Mouse (Mus musculus) intestine, embryonic 14.5 days (tissue): Measurements from ENCODE around the gene Brix1. TPM values are rescaled to one million over a fixed set of nuclear protein-coding genes. Genes with fewer than 3 reads are reported as not detected.
"Not testable (repeated sequence)": the region's sequence is repeated elsewhere in the genome, so short reads cannot be mapped to it uniquely, and the experiment has no call there.

Experiments
- ATAC-seq: fragments of 200-750 bp; cut with Nextera tagmentation; replicated peaks from 2 replicates; pipeline ENCODE4 v1.8.0; 2017; ENCODE audit warnings: low read depth, moderate number of reproducible peaks, moderate TSS enrichment, moderate library complexity; ENCODE audit not compliant: low FRiP score, low TSS enrichment
- DNase-seq: peaks from one replicate; pipeline ENCODE4 v3.0.0-alpha.2; 2018; ENCODE audit warnings: low spot score
- H3K27ac ChIP-seq: fragments of 300-500 bp; sonication (generic); 2 replicates; pipeline ENCODE4 v1.5.1; 2014; ENCODE audit warnings: low read depth, mild to moderate bottlenecking, control low read depth
- H3K27me3 ChIP-seq: fragments of 300-500 bp; sonication (generic); replicated peaks from 2 replicates; pipeline ENCODE4 v1.6.1; 2014; ENCODE audit warnings: low read length, control low read depth; ENCODE audit not compliant: control insufficient read depth, insufficient read depth
- H3K36me3 ChIP-seq: fragments of 300-500 bp; sonication (generic); 2 replicates; pipeline ENCODE4 v1.6.1; 2014; ENCODE audit warnings: low read length, control low read depth; ENCODE audit not compliant: control insufficient read depth, insufficient read depth
- H3K4me1 ChIP-seq: fragments of 300-500 bp; sonication (generic); replicated peaks from 2 replicates; pipeline ENCODE4 v1.6.1; 2014; ENCODE audit warnings: low read length, control low read depth, mixed read lengths; ENCODE audit not compliant: control insufficient read depth, insufficient read depth
- H3K4me2 ChIP-seq: fragments of 300-500 bp; sonication (generic); 2 replicates; pipeline ENCODE4 v1.6.1; 2014; ENCODE audit warnings: low read length
- H3K4me3 ChIP-seq: fragments of 300-500 bp; sonication (generic); 2 replicates; pipeline ENCODE4 v1.5.1; 2014; ENCODE audit warnings: low read depth, low read length, control low read depth, mixed read lengths
- H3K9ac ChIP-seq: fragments of 300-500 bp; sonication (generic); 2 replicates; pipeline ENCODE4 v1.6.1; 2014; ENCODE audit warnings: mild to moderate bottlenecking, low read length
- H3K9me3 ChIP-seq: fragments of 300-500 bp; sonication (generic); 2 replicates; pipeline ENCODE4 v1.6.1; 2016; ENCODE audit warnings: low read length, control low read depth; ENCODE audit not compliant: control insufficient read depth
- WGBS: fragments of 180-500 bp; shearing (Covaris S2); extraction: QIAGEN DNeasy Blood & Tissue Kit; methylation state at CpG from one replicate; pipeline ENCODE4 v1.1.7; 2014; 5-methylcytosine and 5-hydroxymethylcytosine counted together
- polyA plus RNA-seq: library from polyadenylated mRNA; unstranded; fragments of >200 nt; fragmentation: Nextera tagmentation; extraction: Ambion mirVana; gene quantifications from 2 replicates; pipeline ENCODE4 v1.2.1, GENCODE M21; 2014

Brix1 gene
- polyA plus RNA-seq, 1 experiment from 2014 or later: 123 TPM

- Histone ChIP-seq H3K36me3 (peaks cover 12% of the 10 kb centered on the region), H3K27me3 (no peaks in the 10 kb centered on the region), H3K27ac (no peak overlapping the region), H3K4me2 (no peak overlapping the region), H3K4me1 (no peaks in the 10 kb centered on the region), H3K4me3 (no peak overlapping the region), H3K9ac (no peak overlapping the region), H3K9me3 (no peaks in the 10 kb centered on the region)
- ATAC-seq (no peak), DNase-seq (no peak)
- 77% methylated on average over 5 of the region's 5 CpGs for WGBS
These were observed 14.3 kb upstream of the Brix1 start for GRCm38 (mm10) chr15:10500035-10500434.

GRCm38 (mm10) chr15:10499593-10499992 lies 13.8 kb upstream of the Brix1 start:
- Histone ChIP-seq H3K4me3 (no peak overlapping the region), H3K9me3 (no peaks in the 10 kb centered on the region), H3K9ac (no peak overlapping the region), H3K4me1 (no peaks in the 10 kb centered on the region), H3K36me3 (peaks cover 13% of the 10 kb centered on the region), H3K4me2 (no peak overlapping the region), H3K27ac (no peak overlapping the region), H3K27me3 (no peaks in the 10 kb centered on the region)
- 82% methylated on average over 5 of the region's 5 CpGs for WGBS
- DNase-seq: no peak
- no peak for ATAC-seq

GRCm38 (mm10) chr15:10496696-10497095 lies 10.9 kb upstream of the Brix1 start:
- DNase-seq, H3K27ac ChIP-seq, H3K9me3 ChIP-seq, H3K4me2 ChIP-seq, H3K27me3 ChIP-seq, H3K9ac ChIP-seq, H3K4me1 ChIP-seq, H3K4me3 ChIP-seq, ATAC-seq: not testable (repeated sequence)
- H3K36me3 ChIP-seq: peaks cover 31% of the 10 kb centered on the region
- 100% methylated on average over 1 of the region's 1 CpGs for WGBS

DNA sequence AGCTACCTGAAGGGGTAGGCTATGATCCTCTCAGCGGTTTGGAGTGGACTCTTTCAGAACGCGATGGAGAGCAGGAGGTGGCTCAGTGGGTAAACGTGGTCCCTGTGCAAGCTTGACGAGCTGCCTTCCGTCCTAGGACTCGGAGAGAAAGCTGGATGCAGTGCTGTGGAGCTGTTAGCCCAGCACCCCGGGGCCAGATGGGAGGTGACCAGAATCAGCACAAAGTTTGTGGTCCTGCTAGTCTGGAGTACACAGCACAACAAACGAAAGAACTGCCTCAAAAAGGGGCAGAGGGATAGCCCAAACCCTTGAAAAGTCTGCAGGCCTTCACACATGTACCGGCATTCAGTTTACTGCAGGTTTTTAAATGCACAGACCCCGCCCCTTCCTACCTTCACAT lies 10.2 kb upstream of the Brix1 start:
- Histone ChIP-seq H3K4me1 (no peaks in the 10 kb centered on the region), H3K9ac (no peak overlapping the region), H3K27ac (no peak overlapping the region), H3K4me3 (no peak overlapping the region), H3K4me2 (no peak overlapping the region), H3K9me3 (no peaks in the 10 kb centered on the region), H3K36me3 (peaks cover 35% of the 10 kb centered on the region), H3K27me3 (no peaks in the 10 kb centered on the region)
- DNase-seq: no peak
- 93% methylated on average over 11 of the region's 11 CpGs for WGBS
- no peak for ATAC-seq

GRCm38 (mm10) chr15:10490101-10490500 lies 4.4 kb upstream of the Brix1 start:
- ATAC-seq (no peak), DNase-seq (no peak)

DNA sequence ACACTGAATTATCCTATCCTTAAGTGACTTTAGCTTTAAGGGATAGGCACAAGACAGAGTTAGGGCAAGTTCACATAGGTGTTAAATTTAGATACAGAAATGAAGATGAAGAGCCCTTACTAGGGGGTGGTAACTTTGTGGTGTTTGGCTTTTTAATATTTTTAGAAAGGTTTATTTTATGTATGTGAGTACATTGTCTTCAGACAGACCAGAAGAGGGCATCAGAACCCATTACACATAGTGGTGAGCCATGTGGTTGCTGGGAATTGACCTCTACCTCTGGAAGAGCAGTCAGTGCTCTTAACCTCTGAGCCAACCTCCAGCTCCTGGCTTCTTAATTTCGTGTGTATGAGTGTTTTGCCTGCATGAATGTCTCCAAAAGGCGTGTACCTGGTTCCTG lies 1.5 kb upstream of the Brix1 start:
- Histone ChIP-seq H3K4me1 (peaks cover 20% of the 10 kb centered on the region), H3K36me3 (peaks cover 48% of the 10 kb centered on the region), H3K27me3 (no peaks in the 10 kb centered on the region), H3K4me2 (peak overlapping the region; percentile 88), H3K27ac (no peak overlapping the region), H3K9me3 (no peaks in the 10 kb centered on the region), H3K4me3 (peak overlapping the region; percentile 90; the same call in 1 of the 2 replicates), H3K9ac (no peak overlapping the region)
- no peak for ATAC-seq
- DNase-seq: no peak
- 65% methylated on average over 2 of the region's 2 CpGs for WGBS

More at GRCm38 (mm10) chr15:10490101-10490500, 4.4 kb upstream of the Brix1 start:
- H3K27ac ChIP-seq: no peak overlapping the region
- H3K36me3 ChIP-seq: peaks cover 49% of the 10 kb centered on the region
- H3K27me3 ChIP-seq: no peaks in the 10 kb centered on the region
- WGBS: 89% methylated on average over 5 of the region's 5 CpGs
- H3K9me3 ChIP-seq: no peaks in the 10 kb centered on the region
- H3K4me1 ChIP-seq: peaks cover 9% of the 10 kb centered on the region
- H3K9ac ChIP-seq: no peak overlapping the region
- H3K4me3 ChIP-seq: no peak overlapping the region
- H3K4me2 ChIP-seq: no peak overlapping the region

GRCm38 (mm10) chr15:10486365-10486839 lies 655 bp upstream of the Brix1 start:
- 1% methylated on average over 18 of the region's 18 CpGs for WGBS
- Histone ChIP-seq H3K36me3 (peaks cover 47% of the 10 kb centered on the region), H3K9ac (peak overlapping the region; percentile 88), H3K9me3 (no peaks in the 10 kb centered on the region), H3K4me2 (peak overlapping the region; percentile 88), H3K4me1 (peaks cover 20% of the 10 kb centered on the region), H3K27ac (peak overlapping the region; percentile 62; the same call in 1 of the 2 replicates), H3K4me3 (peak overlapping the region; percentile 90), H3K27me3 (no peaks in the 10 kb centered on the region)
- DNase-seq: no peak
- ATAC-seq: peak; percentile 30

DNA sequence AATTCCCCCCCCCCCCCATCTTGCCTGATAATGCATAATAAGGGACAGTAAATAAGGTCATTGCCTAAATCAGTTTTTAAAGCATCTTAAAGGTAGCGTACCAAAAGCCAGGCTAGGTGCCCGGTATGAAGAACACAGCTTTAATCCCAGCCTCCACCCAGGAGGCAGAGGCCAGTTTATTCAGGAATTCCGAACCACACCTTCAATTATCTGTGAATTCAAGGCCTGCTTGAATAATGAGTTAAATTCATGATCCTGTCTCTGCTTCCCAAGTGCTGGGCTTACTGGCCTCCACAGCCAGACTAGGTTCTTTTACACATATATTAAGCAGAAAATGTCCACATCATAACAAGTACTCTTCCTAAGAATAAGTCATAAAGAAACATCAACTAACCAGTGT lies 14.8 kb downstream of the Brix1 start:
- peaks cover 10% of the 10 kb centered on the region for H3K36me3 ChIP-seq
- peak overlapping the region; percentile 77 for H3K9ac ChIP-seq
- 11% methylated on average over 3 of the region's 3 CpGs for WGBS
- H3K27me3 ChIP-seq: no peaks in the 10 kb centered on the region
- no peak for DNase-seq
- H3K4me3 ChIP-seq: peak overlapping the region; percentile 77
- no peaks in the 10 kb centered on the region for H3K9me3 ChIP-seq
- peak overlapping the region; percentile 87 for H3K4me2 ChIP-seq
- H3K27ac ChIP-seq: no peak overlapping the region
- no peak for ATAC-seq
- peaks cover 7% of the 10 kb centered on the region; the same call in 1 of the 2 replicates for H3K4me1 ChIP-seq

DNA sequence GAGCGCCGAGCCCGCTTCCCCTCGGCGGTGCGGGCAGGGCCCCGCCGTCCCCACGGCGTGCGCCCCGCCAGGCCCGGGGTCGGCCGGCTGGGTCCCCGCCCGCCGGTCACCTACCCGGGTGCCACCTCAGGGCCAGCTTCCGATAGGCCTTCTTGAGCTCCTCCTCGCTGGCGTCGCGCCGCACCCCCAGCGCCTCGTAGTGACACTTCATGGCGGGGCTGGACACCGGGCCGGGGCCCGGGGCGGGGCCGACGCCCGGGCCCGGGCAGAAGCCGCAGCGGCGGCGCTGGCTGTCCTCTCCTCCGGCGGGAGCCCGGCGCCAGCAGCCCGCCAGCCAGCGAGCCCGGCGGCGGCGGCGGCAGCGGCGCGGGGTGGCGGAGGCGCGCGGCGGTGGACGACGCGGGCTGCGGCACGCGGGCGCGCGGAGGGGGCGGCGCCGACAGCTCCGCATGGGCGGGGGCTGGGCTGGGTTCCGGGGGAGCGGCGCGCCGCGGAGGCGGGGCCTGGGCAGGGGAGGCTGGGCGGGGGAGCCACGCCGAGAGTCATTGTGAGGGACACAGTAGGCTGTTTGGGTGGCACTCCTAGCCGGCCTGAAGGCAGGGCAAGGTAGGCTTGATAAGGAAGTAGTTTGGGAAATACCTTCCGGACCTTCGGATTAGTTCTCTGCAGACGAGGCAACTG lies 15.5 kb downstream of the Brix1 start, which contains the start of gene Dnajc21:
Dnajc21 (minus strand) TSS at position 366 of the 681 bp plus-strand sequence.
- H3K4me1 ChIP-seq: peaks cover 7% of the 10 kb centered on the region; the same call in 1 of the 2 replicates
- ATAC-seq (peak; percentile 95), DNase-seq (peak; percentile 89)
- H3K27ac ChIP-seq: peak within 1 kb of the TSS; percentile 51
- WGBS: 0% methylated on average over 28 of the region's 87 CpGs
- peak within 1 kb of the TSS; percentile 77 for H3K4me3 ChIP-seq
- H3K9ac ChIP-seq: peak within 1 kb of the TSS; percentile 77
- no peaks in the 10 kb centered on the region for H3K27me3 ChIP-seq
- H3K36me3 ChIP-seq: peaks cover 3% of the 10 kb centered on the region
- peak within 1 kb of the TSS; percentile 87 for H3K4me2 ChIP-seq
- no peaks in the 10 kb centered on the region for H3K9me3 ChIP-seq
